Mouse (Mus musculus) CH12.LX (cell line): ENCODE measurements around the gene Casp7.

Experiments
- CHD2 ChIP-seq: IDR thresholded peaks from 2 replicates; pipeline ENCODE4 v1.6.1; 2011; ENCODE audit warnings: low read length, improper control_type of control experiment
- CTCF ChIP-seq, 2 experiments: IDR thresholded peaks in 1 of 2; conservative IDR thresholded peaks in 1 of 2; 2 replicates each; pipeline ENCODE4 v1.5.1; 2011 to 2012; ENCODE audit warnings: low read depth in 2 of 2, low read length in 2 of 2, improper control_type of control experiment in 1 of 2, inconsistent platforms in 1 of 2, mild to moderate bottlenecking in 1 of 2, moderate library complexity in 1 of 2
- E2F4 ChIP-seq: IDR thresholded peaks from 2 replicates; pipeline ENCODE4 v1.6.1; 2011; ENCODE audit warnings: low read depth, low read length, improper control_type of control experiment; ENCODE audit not compliant: insufficient replicate concordance
- EP300 ChIP-seq: IDR thresholded peaks from 2 replicates; pipeline ENCODE4 v1.6.1; 2011; ENCODE audit warnings: low read length, improper control_type of control experiment
- IRF4 ChIP-seq: IDR thresholded peaks from 2 replicates; pipeline ENCODE4 v1.6.1; 2014; ENCODE audit warnings: low read depth, mild to moderate bottlenecking, inconsistent platforms, low read length, improper control_type of control experiment
- MAZ ChIP-seq: IDR thresholded peaks from 2 replicates; pipeline ENCODE4 v1.6.1; 2012; ENCODE audit warnings: low read depth, mild to moderate bottlenecking, inconsistent platforms, low read length, improper control_type of control experiment, moderate library complexity
- MXI1 ChIP-seq: IDR thresholded peaks from 2 replicates; pipeline ENCODE4 v1.6.1; 2011; ENCODE audit warnings: mild to moderate bottlenecking, low read depth, low read length, improper control_type of control experiment
- MYC ChIP-seq: IDR thresholded peaks from 2 replicates; pipeline ENCODE4 v1.6.1; 2011; ENCODE audit warnings: low read depth, mild to moderate bottlenecking, improper control_type of control experiment, low read length
- POLR2A ChIP-seq: IDR thresholded peaks from 2 replicates; pipeline ENCODE4 v1.6.1; 2011; ENCODE audit warnings: low read depth, mild to moderate bottlenecking, improper control_type of control experiment, low read length
- POLR2AphosphoS2 ChIP-seq: IDR thresholded peaks from 2 replicates; pipeline ENCODE4 v1.6.1; 2011; ENCODE audit warnings: low read depth, low read length, improper control_type of control experiment
- TCF12 ChIP-seq: IDR thresholded peaks from 2 replicates; pipeline ENCODE4 v1.6.1; 2014; ENCODE audit warnings: low read depth, mild to moderate bottlenecking, inconsistent platforms, low read length, improper control_type of control experiment
- USF1 ChIP-seq: IDR thresholded peaks from 2 replicates; pipeline ENCODE4 v1.6.1; 2014; ENCODE audit warnings: low read depth, mild to moderate bottlenecking, inconsistent platforms, low read length, improper control_type of control experiment
- ZC3H11A ChIP-seq: IDR thresholded peaks from 2 replicates; pipeline ENCODE4 v1.6.1; 2012; ENCODE audit warnings: low read depth, mild to moderate bottlenecking, inconsistent platforms, low read length, improper control_type of control experiment
- ZNF384 ChIP-seq: IDR thresholded peaks from 2 replicates; pipeline ENCODE4 v1.6.1; 2012; ENCODE audit warnings: low read depth, low read length, improper control_type of control experiment, inconsistent platforms

DNA sequence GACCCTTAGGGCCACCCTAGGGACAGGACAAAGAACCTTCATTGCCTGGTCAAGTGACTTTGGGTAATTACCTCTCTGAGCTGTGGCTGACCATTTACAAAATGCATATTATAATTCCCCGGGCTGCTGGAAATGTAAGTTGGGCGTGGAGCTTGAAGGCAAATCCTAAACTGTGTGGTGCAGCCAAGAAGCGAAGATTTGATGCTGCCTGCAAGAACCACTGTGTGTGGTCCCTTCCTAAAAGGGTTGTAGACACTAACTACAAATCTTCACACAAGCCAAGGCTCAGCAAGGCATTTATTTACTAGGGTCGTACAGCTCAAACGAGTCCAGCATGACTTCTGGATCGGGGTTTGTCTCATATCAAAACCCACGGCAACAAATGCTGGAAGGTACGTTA, 32.4 kb upstream of the Casp7 start:
- TF ChIP-seq CTCF (conservative IDR thresholded peaks at IDR 0.05 in 1 of 2, IDR thresholded peaks at IDR 0.05 in 1 of 2; ENCODE audit: low read depth in 2 of 2, low read length in 2 of 2), result no peak
- TF ChIP-seq IRF4, result no peak
- no peak for TF ChIP-seq ZNF384
- no peak for TF ChIP-seq POLR2A
- no peak for TF ChIP-seq EP300
- TF ChIP-seq ZC3H11A, result no peak
- no peak for TF ChIP-seq POLR2AphosphoS2
- TF ChIP-seq E2F4, result no peak
- TF ChIP-seq USF1, result no peak
- TF ChIP-seq MAZ, result no peak
- no peak for TF ChIP-seq CHD2
- no peak for TF ChIP-seq TCF12
- TF ChIP-seq MYC, result no peak
- no peak for TF ChIP-seq MXI1
